Mouse (Mus musculus) NIH3T3 (cell line): Measurements from ENCODE around the gene Efcab11.

Source experiments
- DNase-seq: peaks from one replicate; pipeline ENCODE4 v3.0.0-alpha.2; 2012; ENCODE audit warnings: low read depth

Gene Efcab11

GRCm38 (mm10) chr12:99884269-99885261 is at the start of gene Efcab11, which contains the start of gene Tdp1:
Gene Efcab11, minus strand, starts transcription at chr12:99884439.
Gene Tdp1, plus strand, starts transcription at chr12:99884517.
- peak; percentile 98 for DNase-seq

- DNase-seq: no peak
Measured at GRCm38 (mm10) chr12:99933630-99934029, 49.4 kb upstream of the Efcab11 start.

GRCm38 (mm10) chr12:99932245-99932644 is 48.0 kb upstream of the Efcab11 start:
- DNase-seq: no peak

- no peak for DNase-seq
Measured at GRCm38 (mm10) chr12:99929160-99929559, 44.9 kb upstream of the Efcab11 start.

- no peak for DNase-seq
Measured at GRCm38 (mm10) chr12:99928311-99928710, 44.1 kb upstream of the Efcab11 start.

GRCm38 (mm10) chr12:99923703-99924102 is 39.5 kb upstream of the Efcab11 start:
- DNase-seq: no peak

GRCm38 (mm10) chr12:99923131-99923606 is 38.9 kb upstream of the Efcab11 start:
- no peak for DNase-seq

GRCm38 (mm10) chr12:99921045-99921444 is 36.8 kb upstream of the Efcab11 start:
- peak; percentile 31 for DNase-seq

GRCm38 (mm10) chr12:99919636-99920035 is 35.4 kb upstream of the Efcab11 start:
- no peak for DNase-seq

GRCm38 (mm10) chr12:99917800-99918427 is 33.7 kb upstream of the Efcab11 start:
- peak; percentile 61 for DNase-seq

- DNase-seq: no peak
Measured at GRCm38 (mm10) chr12:99911466-99911865, 27.2 kb upstream of the Efcab11 start.

- no peak for DNase-seq
Measured at GRCm38 (mm10) chr12:99904537-99904936, 20.3 kb upstream of the Efcab11 start.

GRCm38 (mm10) chr12:99902867-99903370 is 18.7 kb upstream of the Efcab11 start:
- DNase-seq: peak; percentile 55

- DNase-seq: peak; percentile 67
Measured at GRCm38 (mm10) chr12:99901973-99902866, 18.0 kb upstream of the Efcab11 start.

- DNase-seq: peak; percentile 50
Measured at GRCm38 (mm10) chr12:99899991-99900390, 15.8 kb upstream of the Efcab11 start.

- DNase-seq: no peak
Measured at GRCm38 (mm10) chr12:99898248-99898870, 14.1 kb upstream of the Efcab11 start.

GRCm38 (mm10) chr12:99897846-99898245 is 13.6 kb upstream of the Efcab11 start:
- DNase-seq: no peak

- no peak for DNase-seq
Measured at GRCm38 (mm10) chr12:99885282-99885901, 1.2 kb upstream of the Efcab11 start.

GRCm38 (mm10) chr12:99883713-99884105 is 530 bp downstream of the Efcab11 start:
- peak; percentile 40 for DNase-seq

- DNase-seq: peak; percentile 96
Measured at GRCm38 (mm10) chr12:99883000-99883712, 1.1 kb downstream of the Efcab11 start.
